Mouse (Mus musculus) kidney, adult 2 months (tissue): Measurements from ENCODE around the gene Ctbp1.

Experiments
- CTCF ChIP-seq: fragments of 200-500 bp; conservative IDR thresholded peaks from 2 replicates; pipeline ENCODE4 v1.5.1; 2011; ENCODE audit warnings: low read depth, mild to moderate bottlenecking, control low read depth, low read length, moderate library complexity, mixed read lengths; ENCODE audit not compliant: insufficient read depth, insufficient read length
- POLR2A ChIP-seq: fragments of 200-500 bp; IDR thresholded peaks from one replicate; pipeline ENCODE4 v1.6.1; 2011; ENCODE audit warnings: low read depth, low read length, control low read depth

GRCm38 (mm10) chr5:33208533-33209245 is 66.1 kb downstream of the Ctbp1 start:
- no peak for TF ChIP-seq CTCF
- TF ChIP-seq POLR2A, result no peak
